Mouse (Mus musculus) ES-Bruce4 (cell line): ENCODE measurements around the gene Srrd. TPM values are rescaled to one million over a fixed set of nuclear protein-coding genes. Genes with fewer than 3 reads are reported as not detected.

Experiments used
- H3K27ac ChIP-seq: 2 replicates; pipeline ENCODE4 v1.5.1; 2012; ENCODE audit warnings: low read length, inconsistent platforms; ENCODE audit not compliant: insufficient read depth
- H3K27me3 ChIP-seq: 2 replicates; pipeline ENCODE4 v1.6.1; 2012; ENCODE audit warnings: mild to moderate bottlenecking, low read length, inconsistent platforms; ENCODE audit not compliant: control insufficient read depth, poor library complexity, insufficient read depth, severe bottlenecking
- H3K36me3 ChIP-seq: 2 replicates; pipeline ENCODE4 v1.6.1; 2012; ENCODE audit warnings: inconsistent platforms, mild to moderate bottlenecking, low read length, moderate library complexity; ENCODE audit not compliant: control insufficient read depth, poor library complexity, insufficient read depth, severe bottlenecking
- H3K4me1 ChIP-seq: one replicate; pipeline ENCODE4 v1.8.1; 2011; ENCODE audit warnings: low read length; ENCODE audit not compliant: control insufficient read depth, insufficient read depth
- H3K4me3 ChIP-seq: 2 replicates; pipeline ENCODE4 v1.5.1; 2011; ENCODE audit warnings: low read depth, mild to moderate bottlenecking, low read length
- H3K9ac ChIP-seq: 2 replicates; pipeline ENCODE4 v1.6.1; 2012; ENCODE audit warnings: low read depth, mild to moderate bottlenecking, inconsistent platforms; ENCODE audit not compliant: poor library complexity, severe bottlenecking
- H3K9me3 ChIP-seq: replicated peaks from 2 replicates; pipeline ENCODE4 v1.6.1; 2012; ENCODE audit warnings: mild to moderate bottlenecking, low read length, inconsistent platforms; ENCODE audit not compliant: control insufficient read depth, poor library complexity, insufficient read depth, severe bottlenecking
- CTCF ChIP-seq: IDR thresholded peaks from one replicate; pipeline ENCODE4 v1.8.1; 2011; ENCODE audit warnings: low read depth, low read length
- EP300 ChIP-seq: IDR thresholded peaks from 2 replicates; pipeline ENCODE4 v1.6.1; 2011; ENCODE audit warnings: low read depth, low read length; ENCODE audit not compliant: insufficient read depth
- POLR2A ChIP-seq: IDR thresholded peaks from one replicate; pipeline ENCODE4 v1.8.1; 2011; ENCODE audit warnings: low read length; ENCODE audit not compliant: insufficient read depth
- polyA plus RNA-seq: library from polyadenylated mRNA; stranded (reverse); fragments of >200 nt; gene quantifications from 2 replicates; pipeline ENCODE4 v1.2.4, GENCODE M21; 2011; ENCODE audit warnings: low read depth; ENCODE audit not compliant: missing spikeins, insufficient read depth, insufficient read length

Srrd gene
- polyA plus RNA-seq, 1 experiment: 19.1 TPM

- Histone ChIP-seq H3K4me3 (no peak overlapping the region), H3K9me3 (no peaks in the 10 kb centered on the region), H3K27me3 (no peaks in the 10 kb centered on the region), H3K36me3 (no peaks in the 10 kb centered on the region), H3K9ac (no peak overlapping the region), H3K27ac (no peak overlapping the region), H3K4me1 (no peaks in the 10 kb centered on the region)
- TF ChIP-seq CTCF: no peak
- no peak for TF ChIP-seq POLR2A
- no peak for TF ChIP-seq EP300
Measured at GRCm38 (mm10) chr5:112371933-112372332, 29.1 kb upstream of the Srrd start.

GRCm38 (mm10) chr5:112370236-112370813 is 27.5 kb upstream of the Srrd start:
- TF ChIP-seq POLR2A: no peak
- TF ChIP-seq EP300: no peak
- no peak for TF ChIP-seq CTCF
- Histone ChIP-seq H3K36me3 (no peaks in the 10 kb centered on the region), H3K27me3 (no peaks in the 10 kb centered on the region), H3K4me3 (no peak overlapping the region), H3K4me1 (no peaks in the 10 kb centered on the region), H3K9me3 (no peaks in the 10 kb centered on the region), H3K9ac (no peak overlapping the region), H3K27ac (no peak overlapping the region)

GRCm38 (mm10) chr5:112369326-112369725 is 26.5 kb upstream of the Srrd start:
- H3K9me3 ChIP-seq: no peaks in the 10 kb centered on the region
- H3K4me3 ChIP-seq: no peak overlapping the region
- H3K9ac ChIP-seq: no peak overlapping the region
- no peak overlapping the region for H3K27ac ChIP-seq
- H3K36me3 ChIP-seq: no peaks in the 10 kb centered on the region
- TF ChIP-seq CTCF (no peak), EP300 (no peak), POLR2A (no peak)
- no peaks in the 10 kb centered on the region for H3K4me1 ChIP-seq
- no peaks in the 10 kb centered on the region for H3K27me3 ChIP-seq

- H3K27me3 ChIP-seq: no peaks in the 10 kb centered on the region
- H3K4me1 ChIP-seq: no peaks in the 10 kb centered on the region
- no peak overlapping the region for H3K9ac ChIP-seq
- H3K36me3 ChIP-seq: no peaks in the 10 kb centered on the region
- H3K9me3 ChIP-seq: no peaks in the 10 kb centered on the region
- TF ChIP-seq CTCF (no peak), POLR2A (no peak), EP300 (no peak)
- no peak overlapping the region for H3K27ac ChIP-seq
- no peak overlapping the region for H3K4me3 ChIP-seq
Measured at GRCm38 (mm10) chr5:112368666-112369065, 25.8 kb upstream of the Srrd start.

GRCm38 (mm10) chr5:112367929-112368328 is 25.1 kb upstream of the Srrd start:
- Histone ChIP-seq H3K36me3 (no peaks in the 10 kb centered on the region), H3K27ac (no peak overlapping the region), H3K4me3 (no peak overlapping the region), H3K9ac (no peak overlapping the region), H3K9me3 (no peaks in the 10 kb centered on the region), H3K4me1 (no peaks in the 10 kb centered on the region), H3K27me3 (no peaks in the 10 kb centered on the region)
- TF ChIP-seq CTCF: no peak
- TF ChIP-seq EP300: no peak
- no peak for TF ChIP-seq POLR2A

GRCm38 (mm10) chr5:112367338-112367737 is 24.5 kb upstream of the Srrd start:
- TF ChIP-seq EP300 (no peak), POLR2A (no peak), CTCF (no peak)
- Histone ChIP-seq H3K27me3 (no peaks in the 10 kb centered on the region), H3K36me3 (no peaks in the 10 kb centered on the region), H3K9ac (no peak overlapping the region), H3K4me3 (no peak overlapping the region), H3K27ac (no peak overlapping the region), H3K9me3 (no peaks in the 10 kb centered on the region), H3K4me1 (no peaks in the 10 kb centered on the region)
